Mouse (Mus musculus) frontal cortex, postnatal 10 days (tissue): ENCODE measurements around the gene Mapk8ip2.
"Not testable (repeated sequence)": the region's sequence is repeated elsewhere in the genome, so short reads cannot be mapped to it uniquely, and the experiment has no call there.

Source experiments
- DNase-seq, 2 experiments: peaks; one replicate each; pipeline ENCODE4 v3.0.0; 2022; ENCODE audit warnings: low spot score in 2 of 2, mixed read lengths in 1 of 2

Gene Mapk8ip2

DNA sequence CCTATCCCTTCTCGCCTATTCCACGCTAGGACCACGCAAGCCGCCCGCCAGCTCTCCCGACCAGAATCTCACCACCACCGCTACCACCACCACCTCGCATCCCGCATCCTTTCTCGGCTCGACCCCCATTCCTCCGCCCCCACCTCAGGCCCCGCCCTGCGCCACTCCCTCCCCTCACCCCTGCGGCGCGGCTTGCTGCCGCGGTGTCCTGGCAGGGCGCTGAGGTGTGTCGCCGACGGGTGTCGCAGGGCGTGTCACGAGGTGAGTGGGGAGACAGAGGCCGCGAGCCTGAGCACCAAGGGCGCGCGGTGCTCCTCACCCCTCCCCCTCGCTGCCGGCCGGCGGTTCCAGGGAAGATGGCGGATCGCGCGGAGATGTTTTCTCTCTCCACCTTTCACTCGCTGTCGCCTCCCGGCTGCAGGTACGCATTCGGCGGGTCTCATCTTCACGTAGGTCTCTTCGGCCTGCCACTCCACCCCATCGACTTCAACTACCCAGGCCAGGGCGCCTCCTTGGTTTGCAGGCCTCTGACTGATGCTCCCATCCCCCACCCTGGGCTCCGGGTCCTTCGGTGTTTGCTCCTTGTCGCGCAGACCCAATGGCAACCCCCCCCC lies at the start of gene Mapk8ip2:
TSS of gene Mapk8ip2 (plus strand) at position 49 of the 614 bp plus-strand sequence.
- peak in 1 of 2 experiments; percentile 61 for DNase-seq

- DNase-seq = no peak
These were observed 48.7 kb upstream of the Mapk8ip2 start for GRCm38 (mm10) chr15:89404831-89405623.

DNA sequence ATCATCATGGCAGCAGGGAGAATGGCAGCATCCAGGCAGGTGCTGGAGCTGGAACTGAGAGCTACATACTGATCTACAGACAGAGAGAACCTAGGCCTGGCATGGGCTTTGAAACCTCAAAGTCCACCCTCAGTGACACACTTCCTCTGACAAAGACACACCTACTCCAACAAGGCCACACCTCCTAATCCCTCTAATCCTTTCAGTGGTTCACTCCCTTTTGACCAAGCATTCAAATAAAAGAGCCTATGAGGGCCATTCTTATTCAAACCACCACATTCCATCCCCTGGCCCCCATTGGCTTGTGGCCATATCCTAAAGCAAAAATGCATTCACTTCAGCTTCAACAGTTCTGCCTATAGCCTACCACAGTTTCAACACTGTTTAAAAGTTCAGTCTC lies 47.0 kb upstream of the Mapk8ip2 start:
- DNase-seq = no peak

DNA sequence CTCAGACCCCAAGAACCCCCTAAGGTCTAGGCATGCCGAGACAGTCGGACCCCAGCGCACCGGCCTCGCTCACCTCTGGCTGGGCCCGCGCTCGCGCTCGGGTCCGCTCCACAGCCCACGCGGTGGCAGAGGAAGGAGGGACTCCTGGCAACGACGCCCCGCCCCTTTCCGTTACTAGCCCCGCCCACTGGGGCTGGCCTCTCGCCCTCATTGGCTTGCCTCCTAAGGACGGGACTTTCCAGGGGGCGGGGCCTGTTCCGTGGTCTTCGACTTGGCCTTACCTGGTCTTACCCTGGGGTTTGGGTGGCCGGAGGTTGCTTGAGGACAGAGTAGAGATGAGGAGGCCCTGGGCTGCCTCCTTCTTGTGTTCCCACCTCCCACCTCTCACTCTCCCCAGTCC lies 43.6 kb upstream of the Mapk8ip2 start, which contains the start of gene Syce3:
TSS of gene Syce3 (minus strand) at position 386 of the 400 bp plus-strand sequence.
- no peak for DNase-seq

DNA sequence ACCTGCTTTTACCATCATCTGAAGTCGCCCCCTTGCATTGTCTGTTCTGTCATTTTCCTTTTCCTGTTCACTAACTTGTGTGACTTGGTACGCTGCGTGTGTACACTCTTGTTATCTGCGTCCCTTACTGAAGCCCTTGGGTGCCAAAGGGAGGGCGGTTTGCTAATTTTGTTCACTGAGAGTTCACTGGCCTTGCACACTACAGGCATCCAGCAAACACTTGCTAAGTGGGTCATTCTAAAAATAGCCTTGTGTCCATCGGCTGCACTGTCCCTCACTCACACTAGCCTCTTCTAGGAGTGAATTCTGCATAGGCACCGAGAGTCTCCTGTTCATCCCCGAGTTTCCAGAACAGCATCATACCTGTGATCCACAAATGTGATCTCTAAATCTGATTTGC lies 38.4 kb upstream of the Mapk8ip2 start:
- no peak for DNase-seq

GRCm38 (mm10) chr15:89421938-89422337 lies 31.8 kb upstream of the Mapk8ip2 start:
- DNase-seq = no peak

DNA sequence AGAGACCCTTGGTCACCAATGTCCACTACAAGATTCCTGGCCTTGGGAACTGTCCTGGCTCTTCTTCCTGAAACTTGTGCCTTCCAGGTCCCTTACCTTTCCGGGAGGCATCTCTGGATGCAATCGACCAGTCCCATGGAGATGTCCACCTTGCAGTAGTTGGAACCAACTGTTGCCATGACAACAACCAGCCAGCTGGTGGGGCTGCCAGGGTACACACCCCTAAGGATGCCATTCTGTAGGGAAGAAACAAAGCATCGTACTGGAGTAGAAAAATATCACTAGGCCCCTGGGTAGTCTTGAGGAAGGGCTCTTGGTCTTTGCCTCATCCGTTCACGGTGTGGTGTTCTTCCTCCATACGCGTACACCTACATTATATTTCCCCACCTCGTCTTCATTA lies 29.1 kb upstream of the Mapk8ip2 start:
- no peak for DNase-seq

DNA sequence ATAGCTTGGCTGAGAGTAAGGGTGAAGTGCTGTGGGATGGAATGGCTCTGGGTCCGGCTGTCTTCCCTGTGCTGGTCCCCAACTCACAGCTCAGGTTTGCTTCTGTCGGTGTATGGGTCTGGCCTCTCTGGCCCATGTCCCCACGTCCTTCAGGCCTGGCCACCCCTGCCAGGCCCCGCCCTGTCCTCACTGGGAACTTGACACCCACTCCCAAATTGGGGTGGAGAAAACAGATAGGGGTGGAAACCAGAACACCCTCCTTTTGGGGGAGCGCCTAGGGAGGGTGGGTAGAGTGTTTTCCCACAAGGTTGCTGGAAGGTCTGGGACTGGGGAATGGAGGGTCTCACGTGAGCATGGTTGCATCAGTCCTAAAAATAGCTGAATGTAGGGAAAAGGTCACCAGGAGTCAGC lies 28.0 kb upstream of the Mapk8ip2 start, which contains the start of gene Cpt1b:
TSS of gene Cpt1b (minus strand) at position 153 of the 411 bp plus-strand sequence.
- no peak for DNase-seq

DNA sequence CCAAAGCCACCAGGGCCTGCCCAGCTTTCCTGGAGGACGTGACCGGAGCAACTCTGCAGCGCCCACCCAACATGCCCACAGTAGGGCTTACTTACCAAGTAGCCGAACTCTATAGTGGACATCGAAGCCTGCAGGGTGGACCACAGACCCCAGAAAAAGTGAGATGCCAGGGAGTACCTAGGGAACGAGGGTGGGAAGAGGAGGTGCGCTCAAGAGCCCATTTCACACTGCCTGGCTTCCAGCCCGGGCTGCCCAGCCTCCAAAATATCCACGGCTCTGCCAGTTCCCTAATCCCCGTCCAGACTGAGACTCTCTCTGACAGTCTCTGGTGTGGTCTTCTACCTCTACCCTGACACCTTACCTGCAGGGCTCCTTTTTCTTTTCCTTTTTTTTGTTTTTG lies 27.0 kb upstream of the Mapk8ip2 start:
- no peak for DNase-seq

GRCm38 (mm10) chr15:89428136-89428790 lies 25.4 kb upstream of the Mapk8ip2 start:
- no peak for DNase-seq

- no peak for DNase-seq
These were observed 24.8 kb upstream of the Mapk8ip2 start for GRCm38 (mm10) chr15:89428821-89429351.

- DNase-seq = peak; percentile 90
These were observed 24.1 kb upstream of the Mapk8ip2 start, which contains the start of the genes C730034F03Rik, Gm44502 and Chkb for GRCm38 (mm10) chr15:89429352-89430221. Gene C730034F03Rik, plus strand, starts transcription at chr15:89429589. Gene Gm44502, minus strand, starts transcription at chr15:89429696. Gene Chkb, minus strand, starts transcription at chr15:89429908.

DNA sequence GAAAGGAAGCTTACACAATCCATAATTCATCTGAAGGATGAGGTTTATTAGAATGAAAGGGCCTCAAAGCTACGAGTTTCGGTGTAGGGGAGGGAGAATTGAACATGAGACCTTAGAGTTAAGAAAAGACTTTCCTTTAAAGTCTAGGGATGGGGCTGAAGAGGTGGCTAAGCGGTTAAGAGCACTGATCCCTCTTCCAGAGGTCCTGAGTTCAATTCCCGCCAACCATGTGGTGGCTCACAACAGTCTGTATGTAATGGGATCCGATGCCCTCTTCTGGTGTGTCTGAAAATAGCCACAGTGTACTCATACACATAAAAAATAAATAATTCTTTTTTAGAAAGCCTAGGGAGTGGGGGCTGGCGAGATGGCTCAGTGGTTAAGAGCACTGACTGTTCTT lies 23.4 kb upstream of the Mapk8ip2 start:
- no peak for DNase-seq

GRCm38 (mm10) chr15:89430771-89431170 lies 22.9 kb upstream of the Mapk8ip2 start:
- not testable (repeated sequence) for DNase-seq

GRCm38 (mm10) chr15:89431271-89431670 lies 22.4 kb upstream of the Mapk8ip2 start:
- no peak for DNase-seq

- DNase-seq = no peak
These were observed 21.9 kb upstream of the Mapk8ip2 start for GRCm38 (mm10) chr15:89431806-89432205.

DNA sequence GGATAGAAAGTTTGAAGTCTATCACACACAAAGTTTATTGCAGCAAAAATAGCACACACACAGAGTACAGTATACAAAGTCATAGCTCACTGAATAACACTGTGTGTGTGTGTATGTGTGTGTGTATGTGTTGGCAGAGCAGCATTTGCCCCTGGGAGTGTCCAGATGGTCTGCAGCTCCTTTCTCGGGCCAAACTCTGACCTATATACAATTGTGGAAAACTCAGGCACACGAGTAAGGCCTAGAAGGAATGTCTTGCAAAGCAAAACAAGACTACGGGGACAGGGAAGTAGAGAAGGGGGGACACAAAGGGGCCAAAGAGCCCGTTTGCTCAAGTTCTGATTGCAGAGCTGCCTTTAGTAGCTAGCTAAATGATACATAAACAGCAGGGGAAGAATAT lies 20.8 kb upstream of the Mapk8ip2 start:
- DNase-seq = no peak

DNA sequence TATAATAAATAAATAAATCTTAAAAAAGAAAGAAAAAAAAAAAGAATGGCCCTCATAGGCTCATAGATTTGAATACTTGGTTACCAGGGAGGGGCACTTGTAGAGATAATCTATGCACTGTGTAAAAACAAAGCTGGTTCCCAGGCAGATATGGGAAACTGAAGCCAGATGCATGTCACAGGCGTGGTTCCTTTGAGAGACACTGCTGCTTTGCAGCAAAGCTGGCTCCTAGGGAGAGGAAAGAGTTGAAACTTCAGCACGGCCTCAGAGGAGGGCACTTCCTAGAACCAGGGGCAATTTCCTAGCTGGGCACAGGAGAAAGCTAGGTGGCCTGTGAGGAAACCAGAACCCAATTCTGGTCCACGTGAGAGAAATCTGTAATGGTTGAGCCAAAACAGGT lies 19.6 kb upstream of the Mapk8ip2 start:
- no peak for DNase-seq

GRCm38 (mm10) chr15:89435878-89436277 lies 17.8 kb upstream of the Mapk8ip2 start:
- DNase-seq = no peak

GRCm38 (mm10) chr15:89442486-89443070 lies 11.1 kb upstream of the Mapk8ip2 start:
- no peak for DNase-seq
